Mouse (Mus musculus) ovary, postnatal 36 days (tissue): ENCODE data around the gene Mcm7.
"Not testable (repeated sequence)": the region's sequence is repeated elsewhere in the genome, so short reads cannot be mapped to it uniquely, and the experiment has no call there.

Experiments
- DNase-seq: peaks from one replicate; pipeline ENCODE4 v3.0.0; 2022; ENCODE audit warnings: low spot score, mixed read lengths

The Mcm7 gene

GRCm38 (mm10) chr5:138171695-138172491, at the start of gene Mcm7, which contains the start of gene Ap4m1:
TSS of gene Mcm7 (minus strand) at chr5:138172422.
TSS of gene Ap4m1 (plus strand) at chr5:138172002.
- DNase-seq: peak; percentile 95

DNA sequence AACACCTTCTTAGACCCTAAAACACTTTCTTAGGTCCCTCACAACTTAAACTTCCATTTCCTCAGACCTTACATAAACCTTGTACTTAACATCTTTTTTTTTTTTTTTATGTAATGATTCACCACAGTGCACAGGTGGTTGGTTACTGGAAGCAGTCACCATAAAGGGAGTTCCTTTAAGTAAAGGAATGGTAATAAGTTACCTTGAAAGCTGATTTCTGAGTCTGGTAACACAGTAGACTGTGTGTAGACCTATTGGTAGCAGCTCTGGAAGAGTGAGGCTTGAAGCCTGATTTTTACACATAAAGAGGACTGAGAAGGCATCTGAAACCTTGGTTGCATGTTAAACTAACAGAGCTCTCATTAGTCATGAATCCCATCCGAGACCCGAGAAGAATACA, 47.6 kb upstream of the Mcm7 start:
- no peak for DNase-seq

DNA sequence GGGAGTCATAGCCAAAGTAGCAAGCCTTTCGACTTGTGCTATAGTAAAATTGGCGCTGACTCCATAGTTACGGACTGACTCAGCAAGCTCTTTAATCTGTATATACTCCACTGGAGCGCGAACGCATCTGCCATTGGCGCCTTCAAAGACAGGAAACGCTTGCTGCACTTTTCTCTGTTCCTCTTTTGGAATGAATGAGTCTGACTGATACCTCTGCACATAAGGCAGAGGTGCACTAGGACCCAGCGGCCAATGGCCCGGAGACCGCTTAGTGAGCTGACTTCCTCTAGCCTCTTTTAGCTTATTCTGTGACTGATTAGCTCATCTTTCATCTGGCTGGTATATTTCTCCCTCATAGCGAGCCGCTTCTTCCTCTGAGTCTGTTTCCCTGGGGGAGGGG, 44.4 kb upstream of the Mcm7 start:
- DNase-seq: not testable (repeated sequence)

DNA sequence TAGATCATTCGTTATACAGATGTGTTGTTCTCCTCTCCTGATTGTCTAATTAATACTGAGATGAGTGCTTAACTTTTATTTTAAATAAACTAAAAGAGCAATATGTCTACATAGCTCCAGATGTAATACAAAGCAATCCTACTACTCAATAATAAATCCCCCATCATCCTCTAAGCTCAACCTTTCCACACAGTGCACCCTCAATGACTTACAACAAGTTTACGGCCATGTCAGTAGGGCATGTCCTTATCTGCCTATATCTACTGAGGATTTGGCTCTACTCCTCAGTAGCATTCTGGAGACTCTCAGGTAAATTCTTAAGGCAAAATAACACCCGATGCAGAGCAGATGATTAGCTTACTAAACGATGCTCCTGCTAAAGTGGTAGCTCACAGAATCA, 35.7 kb upstream of the Mcm7 start:
- DNase-seq: no peak

- DNase-seq: no peak
Measured at GRCm38 (mm10) chr5:138207253-138207652, 35.0 kb upstream of the Mcm7 start.

- DNase-seq: no peak
Measured at GRCm38 (mm10) chr5:138202086-138202485, 29.9 kb upstream of the Mcm7 start.

DNA sequence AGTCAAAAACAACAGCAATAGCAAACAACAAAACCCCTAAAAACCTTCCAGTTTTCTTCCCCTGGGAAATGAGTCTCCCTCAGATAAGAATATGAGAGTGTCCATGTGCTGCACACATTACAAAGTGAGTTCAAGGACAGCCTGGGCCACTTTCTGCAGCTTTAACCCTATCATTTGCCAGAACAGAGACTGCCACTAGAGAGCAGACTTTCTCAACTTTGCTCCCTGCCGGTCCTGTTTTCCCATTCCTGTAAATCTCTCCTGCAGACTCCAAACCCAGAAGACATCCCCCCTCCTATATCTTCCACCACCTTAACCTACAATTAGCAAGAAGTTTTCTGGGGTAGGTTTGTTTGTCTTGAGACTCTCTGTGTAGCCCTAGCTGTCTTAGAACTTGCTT, 27.4 kb upstream of the Mcm7 start:
- DNase-seq: no peak

GRCm38 (mm10) chr5:138195463-138195862, 23.2 kb upstream of the Mcm7 start:
- no peak for DNase-seq

DNA sequence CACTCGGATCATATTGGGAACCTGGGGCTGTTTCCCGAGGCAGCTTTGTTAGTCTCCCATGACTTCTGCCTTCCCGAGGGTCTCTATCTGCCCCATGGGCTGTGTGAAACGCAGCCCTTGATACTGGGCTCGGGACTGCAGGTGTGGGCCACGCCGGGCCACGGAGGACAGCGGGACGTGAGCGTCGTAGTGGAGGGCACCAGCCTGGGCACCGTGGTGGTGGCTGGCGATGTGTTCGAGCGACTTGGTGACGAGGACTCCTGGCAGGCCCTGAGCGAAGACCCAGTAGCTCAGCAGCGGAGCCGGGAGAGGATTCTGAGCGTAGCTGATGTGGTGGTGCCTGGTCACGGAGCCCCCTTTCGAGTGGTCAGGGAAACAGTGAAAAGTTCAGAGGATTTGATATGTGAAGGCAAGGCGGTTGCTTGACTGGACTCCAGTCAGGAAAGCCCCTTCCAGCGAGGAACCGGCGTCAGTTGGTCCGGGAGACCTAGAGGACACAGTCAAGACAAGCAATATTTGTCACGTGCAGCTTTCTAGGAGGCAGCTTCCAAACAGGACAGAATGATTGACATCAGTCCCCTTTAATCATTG, 22.6 kb upstream of the Mcm7 start:
- peak; percentile 44 for DNase-seq

- peak; percentile 78 for DNase-seq
Measured at GRCm38 (mm10) chr5:138193771-138194727, 21.8 kb upstream of the Mcm7 start, which contains the start of gene Mblac1. TSS of gene Mblac1 (plus strand) at chr5:138194314.

GRCm38 (mm10) chr5:138187661-138188306, 15.6 kb upstream of the Mcm7 start:
- DNase-seq: peak; percentile 35

- peak; percentile 80 for DNase-seq
Measured at GRCm38 (mm10) chr5:138186950-138187638, 14.9 kb upstream of the Mcm7 start, which contains the start of the genes Taf6 and Cnpy4. TSS of gene Taf6 (minus strand) at chr5:138187451. TSS of gene Cnpy4 (plus strand) at chr5:138187485.

GRCm38 (mm10) chr5:138173217-138173616, 995 bp upstream of the Mcm7 start:
- no peak for DNase-seq

GRCm38 (mm10) chr5:138170936-138171561, 1.2 kb downstream of the Mcm7 start:
- DNase-seq: peak; percentile 96

- DNase-seq: no peak
Measured at GRCm38 (mm10) chr5:138165594-138165993, 6.6 kb downstream of the Mcm7 start.

GRCm38 (mm10) chr5:138163610-138164009, 8.6 kb downstream of the Mcm7 start:
- DNase-seq: no peak

GRCm38 (mm10) chr5:138163046-138163445, 9.2 kb downstream of the Mcm7 start:
- no peak for DNase-seq

- peak; percentile 93 for DNase-seq
Measured at GRCm38 (mm10) chr5:138160842-138161665, 11.2 kb downstream of the Mcm7 start, which contains the start of gene Cops6. TSS of gene Cops6 (plus strand) at chr5:138161071.

DNA sequence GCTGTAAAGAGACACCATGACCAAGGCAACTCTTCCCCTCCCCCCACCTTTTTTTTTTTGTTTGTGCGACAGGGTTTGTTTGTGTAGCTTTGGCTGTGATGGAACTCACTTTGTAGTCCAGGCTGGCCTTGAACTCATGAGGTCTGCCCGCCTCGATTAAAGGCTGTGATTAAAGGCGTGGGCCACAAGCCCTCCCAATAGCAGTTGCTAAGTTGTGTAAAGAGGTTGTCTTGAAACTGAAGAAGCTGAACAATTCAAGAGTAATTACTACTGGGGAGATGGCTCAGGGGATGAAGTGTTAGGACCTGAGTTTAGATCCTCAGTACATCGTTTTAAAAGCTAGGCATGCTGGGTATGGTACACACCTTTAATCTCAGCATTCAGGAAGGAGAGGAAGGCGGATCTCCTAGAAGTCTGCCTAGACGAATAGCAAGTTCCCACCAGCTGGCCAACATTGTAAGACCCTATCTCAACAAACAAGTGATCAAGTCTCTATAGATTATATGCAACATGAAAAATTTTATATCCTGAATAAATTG, 11.9 kb downstream of the Mcm7 start:
- DNase-seq: no peak
